Mouse (Mus musculus): ENCODE data around the gene Tspyl3. TPM values are rescaled to one million over a fixed set of nuclear protein-coding genes. Genes with fewer than 3 reads are reported as not detected.

The Tspyl3 gene
- total RNA-seq (2023), result 16.6 TPM

GRCm38 (mm10) chr2:153224946-153225594, at the start of gene Tspyl3:
Gene Tspyl3 (minus strand): TSS chr2:153225441.

GRCm38 (mm10) chr2:153241250-153242014, 16.2 kb upstream of the Tspyl3 start, which contains the start of the genes Plagl2 and Pofut1:
Gene Plagl2 (minus strand): TSS chr2:153241426.
Gene Pofut1 (plus strand): TSS chr2:153241533.

Other genes starting within 250 kb of the Tspyl3 start
- gene Pdrg1, start 210.0 kb downstream of the Tspyl3 start, total RNA-seq (2023), result 77.5 TPM
- not detected for gene Xkr7, start 193.6 kb downstream of the Tspyl3 start, total RNA-seq (2023)
- 3.0 TPM for gene Ccm2l, start 159.5 kb downstream of the Tspyl3 start, total RNA-seq (2023)
- 7.9 TPM for gene Hck, start 117.0 kb downstream of the Tspyl3 start, total RNA-seq (2023)
- gene Tm9sf4, start 64.1 kb downstream of the Tspyl3 start, total RNA-seq (2023), result 75.0 TPM
- 21.1 TPM for gene Plagl2, start 16.0 kb upstream of the Tspyl3 start, total RNA-seq (2023)
- gene Pofut1, start 16.1 kb upstream of the Tspyl3 start, total RNA-seq (2023), result 33.2 TPM
- gene Kif3b, start 66.0 kb upstream of the Tspyl3 start, total RNA-seq (2023), result 26.3 TPM
- 80.6 TPM for gene Asxl1, start 120.4 kb upstream of the Tspyl3 start, total RNA-seq (2023)

Data from CD4-positive naive resting alpha-beta T cell, adult 57 days (primary cell).